Mouse (Mus musculus) intestine, embryonic 14.5 days (tissue): Measurements from ENCODE around the gene Usp32. TPM values are rescaled to one million over a fixed set of nuclear protein-coding genes. Genes with fewer than 3 reads are reported as not detected.

Experiments
- ATAC-seq: fragments of 200-750 bp; cut with Nextera tagmentation; replicated peaks from 2 replicates; pipeline ENCODE4 v1.8.0; 2017; ENCODE audit warnings: low read depth, moderate number of reproducible peaks, moderate TSS enrichment, moderate library complexity; ENCODE audit not compliant: low FRiP score, low TSS enrichment
- DNase-seq: peaks from one replicate; pipeline ENCODE4 v3.0.0-alpha.2; 2018; ENCODE audit warnings: low spot score
- H3K27ac ChIP-seq: fragments of 300-500 bp; sonication (generic); 2 replicates; pipeline ENCODE4 v1.5.1; 2014; ENCODE audit warnings: low read depth, mild to moderate bottlenecking, control low read depth
- H3K27me3 ChIP-seq: fragments of 300-500 bp; sonication (generic); replicated peaks from 2 replicates; pipeline ENCODE4 v1.6.1; 2014; ENCODE audit warnings: low read length, control low read depth; ENCODE audit not compliant: control insufficient read depth, insufficient read depth
- H3K36me3 ChIP-seq: fragments of 300-500 bp; sonication (generic); 2 replicates; pipeline ENCODE4 v1.6.1; 2014; ENCODE audit warnings: low read length, control low read depth; ENCODE audit not compliant: control insufficient read depth, insufficient read depth
- H3K4me1 ChIP-seq: fragments of 300-500 bp; sonication (generic); replicated peaks from 2 replicates; pipeline ENCODE4 v1.6.1; 2014; ENCODE audit warnings: low read length, control low read depth, mixed read lengths; ENCODE audit not compliant: control insufficient read depth, insufficient read depth
- H3K4me2 ChIP-seq: fragments of 300-500 bp; sonication (generic); 2 replicates; pipeline ENCODE4 v1.6.1; 2014; ENCODE audit warnings: low read length
- H3K4me3 ChIP-seq: fragments of 300-500 bp; sonication (generic); 2 replicates; pipeline ENCODE4 v1.5.1; 2014; ENCODE audit warnings: low read depth, low read length, control low read depth, mixed read lengths
- H3K9ac ChIP-seq: fragments of 300-500 bp; sonication (generic); 2 replicates; pipeline ENCODE4 v1.6.1; 2014; ENCODE audit warnings: mild to moderate bottlenecking, low read length
- H3K9me3 ChIP-seq: fragments of 300-500 bp; sonication (generic); 2 replicates; pipeline ENCODE4 v1.6.1; 2016; ENCODE audit warnings: low read length, control low read depth; ENCODE audit not compliant: control insufficient read depth
- WGBS: fragments of 180-500 bp; shearing (Covaris S2); extraction: QIAGEN DNeasy Blood & Tissue Kit; methylation state at CpG from one replicate; pipeline ENCODE4 v1.1.7; 2014; 5-methylcytosine and 5-hydroxymethylcytosine counted together
- polyA plus RNA-seq: library from polyadenylated mRNA; unstranded; fragments of >200 nt; fragmentation: Nextera tagmentation; extraction: Ambion mirVana; gene quantifications from 2 replicates; pipeline ENCODE4 v1.2.1, GENCODE M21; 2014

Gene Usp32
- polyA plus RNA-seq, 1 experiment from 2014 or later: 5.5 TPM

DNA sequence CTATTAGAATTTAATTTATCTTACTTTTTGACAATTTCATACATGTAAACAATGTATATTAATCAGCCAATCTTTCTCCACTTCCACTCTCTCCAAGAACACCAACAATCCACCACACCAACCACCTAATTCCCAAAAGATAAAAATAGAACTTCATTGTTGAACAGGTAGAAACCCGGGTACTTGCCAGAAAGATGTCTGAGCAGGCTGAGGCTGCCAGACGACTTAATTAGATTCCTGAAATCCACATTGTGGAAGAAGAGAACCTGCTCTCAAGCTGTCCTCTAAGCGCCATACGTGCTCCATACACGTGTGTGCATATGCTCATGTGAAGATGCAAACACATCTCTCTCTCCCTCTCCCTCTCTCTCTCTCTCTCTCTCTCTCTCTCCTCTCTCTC lies 83.1 kb downstream of the Usp32 start:
- Histone ChIP-seq H3K27ac (no peak overlapping the region), H3K27me3 (no peaks in the 10 kb centered on the region), H3K4me3 (no peak overlapping the region), H3K9me3 (no peaks in the 10 kb centered on the region), H3K4me1 (no peaks in the 10 kb centered on the region), H3K36me3 (0 out of 2 replicates have a peak, but pooled peaks cover 7% of the 10 kb centered on the region), H3K9ac (no peak overlapping the region), H3K4me2 (no peak overlapping the region)
- 78% methylated on average over 5 of the region's 5 CpGs for WGBS
- no peak for ATAC-seq
- DNase-seq: no peak

DNA sequence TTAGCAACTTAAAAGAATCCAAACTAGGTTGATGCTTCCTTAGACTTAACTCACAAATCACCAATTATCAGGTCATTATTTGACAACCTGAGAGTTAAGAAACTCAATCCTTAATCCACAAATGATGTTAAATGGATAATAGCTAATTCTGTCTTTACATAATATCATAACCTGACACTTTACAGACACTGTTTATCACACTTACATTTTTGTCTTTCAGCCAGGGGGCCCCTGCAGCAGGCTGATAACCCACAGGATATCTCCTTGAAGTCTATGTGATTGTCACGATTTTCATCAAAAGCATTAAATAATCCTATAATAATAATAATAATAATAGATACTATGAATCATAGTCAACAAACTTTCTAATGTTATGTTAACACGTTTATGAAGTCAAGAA lies 84.4 kb downstream of the Usp32 start:
- Histone ChIP-seq H3K27me3 (no peaks in the 10 kb centered on the region), H3K4me1 (no peaks in the 10 kb centered on the region), H3K4me2 (no peak overlapping the region), H3K27ac (no peak overlapping the region), H3K4me3 (no peak overlapping the region), H3K9ac (no peak overlapping the region), H3K9me3 (no peaks in the 10 kb centered on the region), H3K36me3 (0 out of 2 replicates have a peak, but pooled peaks cover 7% of the 10 kb centered on the region)
- DNase-seq (no peak), ATAC-seq (no peak)
- 91% methylated on average over 2 of the region's 2 CpGs for WGBS

DNA sequence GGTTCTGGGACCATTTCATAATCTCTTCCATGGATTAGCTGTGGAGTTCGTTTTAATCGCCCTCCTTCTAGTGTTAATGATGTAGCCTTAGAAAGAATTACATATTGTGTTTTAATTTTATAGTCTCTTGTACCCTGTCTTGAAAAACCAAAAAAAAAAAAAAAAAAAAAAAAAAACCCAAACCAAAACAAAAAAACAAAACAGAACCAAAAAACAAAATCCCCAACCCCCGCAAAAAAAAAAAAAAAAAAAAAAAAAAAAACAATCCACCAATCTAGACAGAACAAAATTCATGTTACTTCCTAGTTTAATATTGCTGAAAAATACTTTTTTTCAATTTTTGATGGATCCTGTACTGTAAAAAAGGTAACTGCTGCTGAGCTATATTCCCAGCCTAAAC lies 100.7 kb downstream of the Usp32 start:
- H3K4me3 ChIP-seq: no peak overlapping the region
- ATAC-seq (no peak), DNase-seq (no peak)
- WGBS: 95% methylated on average over 3 of the region's 3 CpGs
- H3K9ac ChIP-seq: no peak overlapping the region
- no peaks in the 10 kb centered on the region for H3K4me1 ChIP-seq
- H3K4me2 ChIP-seq: no peak overlapping the region
- H3K9me3 ChIP-seq: no peaks in the 10 kb centered on the region
- no peaks in the 10 kb centered on the region for H3K27me3 ChIP-seq
- H3K36me3 ChIP-seq: peaks cover 38% of the 10 kb centered on the region
- no peak overlapping the region for H3K27ac ChIP-seq

DNA sequence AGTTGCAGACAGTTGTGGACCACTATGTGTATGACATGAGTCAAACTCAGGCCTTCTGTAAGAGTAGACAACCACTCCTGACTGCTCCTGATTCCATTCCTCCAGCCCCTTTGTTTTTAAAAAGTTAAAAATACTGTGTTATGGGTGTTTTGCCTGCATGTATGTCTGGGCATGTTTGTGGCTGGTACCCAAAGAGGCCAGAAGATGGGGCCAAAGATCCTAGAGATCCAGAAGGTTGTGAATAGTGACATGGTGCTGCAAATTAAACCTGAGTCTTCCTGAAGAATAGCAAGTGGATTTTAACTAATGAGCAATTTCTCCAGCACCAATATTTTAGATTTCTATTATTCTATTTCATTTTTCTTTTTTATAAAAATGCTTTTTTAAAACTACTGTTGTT lies 126.8 kb downstream of the Usp32 start:
- no peaks in the 10 kb centered on the region for H3K9me3 ChIP-seq
- H3K9ac ChIP-seq: no peak overlapping the region
- H3K27me3 ChIP-seq: no peaks in the 10 kb centered on the region
- no peak overlapping the region for H3K27ac ChIP-seq
- DNase-seq (no peak), ATAC-seq (no peak)
- no peaks in the 10 kb centered on the region for H3K4me1 ChIP-seq
- no peak overlapping the region for H3K4me2 ChIP-seq
- H3K36me3 ChIP-seq: peaks cover 13% of the 10 kb centered on the region
- H3K4me3 ChIP-seq: no peak overlapping the region

DNA sequence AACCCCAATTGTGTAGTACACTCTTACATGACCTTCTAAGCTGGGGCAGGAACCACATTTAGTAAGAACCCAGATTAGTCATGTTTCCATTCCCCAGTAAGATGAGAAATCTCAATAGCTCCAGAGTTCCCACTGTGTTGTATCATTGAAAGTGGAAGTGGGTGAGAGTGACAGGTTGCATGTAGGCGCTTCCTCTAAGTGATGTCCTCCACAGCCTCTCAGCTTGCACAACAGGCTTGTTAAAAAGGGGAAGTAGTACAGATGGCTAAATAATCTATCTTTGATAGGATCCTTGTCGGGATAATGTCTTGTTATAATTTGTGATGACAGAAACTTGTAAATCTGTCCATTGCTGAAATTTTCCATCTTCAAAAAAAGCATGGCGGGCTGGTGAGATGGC lies 136.4 kb downstream of the Usp32 start:
- Histone ChIP-seq H3K36me3 (peaks cover 18% of the 10 kb centered on the region; the same call in 1 of the 2 replicates), H3K27ac (no peak overlapping the region), H3K27me3 (no peaks in the 10 kb centered on the region), H3K9ac (no peak overlapping the region), H3K4me3 (no peak overlapping the region), H3K4me2 (no peak overlapping the region), H3K9me3 (no peaks in the 10 kb centered on the region), H3K4me1 (no peaks in the 10 kb centered on the region)
- ATAC-seq (no peak), DNase-seq (no peak)
- 89% methylated on average over 3 of the region's 3 CpGs for WGBS

DNA sequence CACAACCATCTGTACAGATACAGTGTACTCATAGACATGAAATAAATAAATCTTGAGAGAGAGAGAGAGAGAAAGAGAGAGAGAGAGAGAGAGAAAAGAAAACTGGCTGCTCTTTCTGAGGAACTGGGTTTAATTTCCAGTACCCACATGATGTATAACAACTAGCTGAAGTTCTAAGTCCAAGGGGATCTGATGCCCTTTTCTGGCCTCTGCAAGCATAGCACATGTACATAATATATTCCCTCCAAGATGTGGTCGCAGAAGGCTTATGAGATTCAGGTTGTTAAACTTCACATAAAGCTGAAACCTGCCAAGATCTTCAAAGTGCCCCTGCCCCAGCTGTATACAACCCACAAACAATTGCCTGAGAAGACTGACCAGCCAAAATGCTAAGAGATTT lies 144.7 kb downstream of the Usp32 start:
- peaks cover 45% of the 10 kb centered on the region for H3K36me3 ChIP-seq
- no peaks in the 10 kb centered on the region for H3K27me3 ChIP-seq
- DNase-seq (no peak), ATAC-seq (no peak)
- WGBS: 88% methylated on average over 1 of the region's 1 CpGs
- no peaks in the 10 kb centered on the region for H3K4me1 ChIP-seq
- H3K27ac ChIP-seq: no peak overlapping the region
- no peak overlapping the region for H3K4me2 ChIP-seq
- H3K9me3 ChIP-seq: no peaks in the 10 kb centered on the region
- no peak overlapping the region for H3K9ac ChIP-seq
- no peak overlapping the region for H3K4me3 ChIP-seq

DNA sequence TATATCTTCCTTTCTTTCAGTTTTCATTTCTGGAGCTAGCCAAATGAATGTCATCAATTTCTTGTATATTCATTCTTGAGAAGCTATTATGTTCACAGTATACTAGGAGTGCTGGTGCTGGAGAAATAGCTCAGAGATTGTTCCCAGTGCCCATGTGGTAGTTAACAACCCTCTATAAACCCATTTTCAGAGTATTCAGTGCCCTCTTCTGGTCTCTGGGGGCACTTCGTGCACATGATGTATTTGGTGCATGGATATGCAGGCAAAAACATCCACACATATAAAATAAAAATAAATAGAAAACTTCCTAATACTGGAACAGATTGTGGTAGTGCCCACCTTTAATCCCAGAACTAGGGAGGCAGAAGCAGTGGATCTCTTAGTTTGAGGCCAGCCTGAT lies 147.0 kb downstream of the Usp32 start:
- no peak for DNase-seq
- H3K27me3 ChIP-seq: no peaks in the 10 kb centered on the region
- H3K27ac ChIP-seq: no peak overlapping the region
- H3K4me1 ChIP-seq: no peaks in the 10 kb centered on the region
- H3K4me3 ChIP-seq: no peak overlapping the region
- H3K36me3 ChIP-seq: peaks cover 59% of the 10 kb centered on the region
- no peak for ATAC-seq
- H3K9me3 ChIP-seq: no peaks in the 10 kb centered on the region
- no peak overlapping the region for H3K4me2 ChIP-seq
- 90% methylated on average over 1 of the region's 1 CpGs for WGBS
- no peak overlapping the region for H3K9ac ChIP-seq

DNA sequence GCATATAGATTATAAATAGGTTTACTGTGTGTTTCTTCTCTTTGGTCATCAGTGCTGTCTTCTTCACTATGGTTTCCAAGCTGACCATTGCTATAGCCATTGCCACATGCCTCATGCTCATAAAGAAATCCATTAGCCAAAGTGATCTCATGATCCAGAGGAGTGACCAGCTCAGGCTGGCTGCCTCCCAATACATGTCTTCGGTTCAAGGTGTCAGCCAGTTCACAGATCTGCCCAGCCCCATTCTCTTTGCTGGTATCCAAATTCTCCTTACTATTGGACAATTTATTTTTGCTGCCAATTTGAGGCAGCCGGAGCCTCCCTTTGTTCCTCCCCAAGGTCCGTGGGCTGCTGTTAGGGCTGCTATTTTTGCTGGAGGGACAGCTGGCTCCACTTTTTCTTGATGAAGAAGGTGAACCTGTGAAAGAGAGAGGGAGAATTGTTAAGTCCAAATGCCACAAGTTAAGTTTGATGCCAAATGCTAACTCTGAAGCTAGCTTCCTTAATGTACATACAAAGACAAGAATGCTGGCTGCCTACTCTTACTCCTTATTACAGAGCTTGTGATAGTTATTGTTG lies 151.5 kb downstream of the Usp32 start:
- H3K9me3 ChIP-seq: no peaks in the 10 kb centered on the region
- H3K4me3 ChIP-seq: no peak overlapping the region
- H3K4me1 ChIP-seq: no peaks in the 10 kb centered on the region
- H3K27ac ChIP-seq: no peak overlapping the region
- no peak for ATAC-seq
- WGBS: 88% methylated on average over 3 of the region's 3 CpGs
- no peaks in the 10 kb centered on the region for H3K27me3 ChIP-seq
- no peak overlapping the region for H3K4me2 ChIP-seq
- no peak overlapping the region for H3K9ac ChIP-seq
- peaks cover 61% of the 10 kb centered on the region for H3K36me3 ChIP-seq
- DNase-seq: no peak

DNA sequence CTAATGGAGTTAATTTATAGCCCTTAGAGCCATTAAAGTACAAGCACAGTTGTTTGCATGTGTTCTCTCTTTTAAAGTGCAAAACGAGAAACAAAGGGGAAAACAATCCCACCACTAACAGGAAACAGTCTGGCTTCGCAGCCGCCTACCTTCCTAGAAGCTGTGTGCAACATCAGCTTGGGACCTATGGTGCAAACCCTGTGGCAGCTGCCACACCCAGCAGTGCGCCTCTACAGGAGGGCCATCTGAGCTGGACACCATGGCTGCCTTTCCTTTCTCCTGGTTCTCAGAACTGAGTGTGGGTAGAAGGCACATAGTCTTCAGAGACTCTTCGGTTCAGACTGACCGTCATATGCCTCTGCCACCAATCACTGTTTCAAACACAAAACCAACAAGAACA lies 154.5 kb downstream of the Usp32 start:
- H3K4me2 ChIP-seq: no peak overlapping the region
- H3K36me3 ChIP-seq: peaks cover 41% of the 10 kb centered on the region
- 90% methylated on average over 6 of the region's 6 CpGs for WGBS
- ATAC-seq (no peak), DNase-seq (no peak)
- H3K9me3 ChIP-seq: no peaks in the 10 kb centered on the region
- H3K9ac ChIP-seq: no peak overlapping the region
- no peak overlapping the region for H3K27ac ChIP-seq
- no peaks in the 10 kb centered on the region for H3K4me1 ChIP-seq
- no peaks in the 10 kb centered on the region for H3K27me3 ChIP-seq
- no peak overlapping the region for H3K4me3 ChIP-seq
